Mouse (Mus musculus) left cerebral cortex, adult 8-10 months (tissue): ENCODE results near the gene Prlh. TPM values are rescaled to one million over a fixed set of nuclear protein-coding genes. Genes with fewer than 3 reads are reported as not detected.

Experiments
- DNase-seq, 2 experiments: peaks; one replicate each; pipeline ENCODE4 v3.0.0; 2022; ENCODE audit warnings: low spot score in 2 of 2
- total RNA-seq, 4 experiments: library from RNA; stranded (reverse); gene quantifications; 2 replicates each; pipeline ENCODE4 v1.2.4; 2022

The Prlh gene
- total RNA-seq, 4 experiments from 2014 or later, result not detected

DNA sequence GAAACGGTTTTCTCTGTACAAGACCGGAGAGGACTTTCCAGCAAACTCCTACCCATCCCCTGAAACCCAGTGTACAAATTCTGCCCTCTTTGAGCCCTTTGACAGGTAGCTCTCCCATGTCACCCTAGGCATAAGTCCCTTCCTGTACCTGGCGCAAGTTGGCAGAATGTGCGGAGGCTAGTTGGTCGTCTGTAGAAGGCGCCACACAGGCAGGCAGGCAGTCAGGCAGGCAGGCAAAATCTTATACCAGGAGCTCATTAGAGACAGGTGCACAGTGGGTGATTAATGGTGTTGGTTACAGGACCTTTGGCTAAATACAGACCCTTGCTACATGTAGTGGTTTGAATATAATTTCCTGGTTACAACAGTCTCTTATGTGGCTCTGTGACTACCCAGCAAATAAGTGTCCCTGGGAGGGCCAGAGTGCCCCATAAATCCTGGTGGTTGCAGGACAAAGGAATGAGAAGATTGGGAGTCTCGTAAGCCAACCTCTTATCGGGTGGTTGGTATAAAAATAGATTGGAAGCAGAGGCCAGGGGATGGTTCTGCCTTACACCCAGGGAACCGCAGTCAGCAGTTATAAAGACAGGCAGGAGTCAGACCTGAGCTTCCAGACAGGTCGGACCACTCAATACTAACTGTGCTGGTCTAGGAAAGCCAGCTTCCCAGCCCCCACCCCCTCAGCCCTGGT, 47.1 kb downstream of the Prlh start:
- DNase-seq, result no peak

DNA sequence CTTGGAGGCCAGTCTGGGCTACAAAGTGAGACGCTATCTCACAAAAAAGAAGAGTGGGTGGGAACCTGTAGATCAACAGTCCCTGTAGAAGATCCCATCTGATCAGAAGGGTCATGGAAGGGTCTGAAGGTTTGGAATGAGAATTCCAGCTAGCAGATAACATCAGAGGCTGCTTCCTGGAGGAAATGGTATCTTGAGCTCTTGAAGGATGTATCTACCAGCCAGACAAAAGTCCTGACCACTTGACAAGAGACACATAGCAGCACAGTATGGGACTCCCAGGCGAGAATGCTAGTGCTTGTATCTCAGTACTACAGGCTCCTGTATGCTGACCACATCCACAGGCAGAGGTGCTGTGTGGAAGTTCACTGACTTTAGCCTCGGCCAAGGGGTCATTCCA, 48.2 kb downstream of the Prlh start:
- no peak for DNase-seq

DNA sequence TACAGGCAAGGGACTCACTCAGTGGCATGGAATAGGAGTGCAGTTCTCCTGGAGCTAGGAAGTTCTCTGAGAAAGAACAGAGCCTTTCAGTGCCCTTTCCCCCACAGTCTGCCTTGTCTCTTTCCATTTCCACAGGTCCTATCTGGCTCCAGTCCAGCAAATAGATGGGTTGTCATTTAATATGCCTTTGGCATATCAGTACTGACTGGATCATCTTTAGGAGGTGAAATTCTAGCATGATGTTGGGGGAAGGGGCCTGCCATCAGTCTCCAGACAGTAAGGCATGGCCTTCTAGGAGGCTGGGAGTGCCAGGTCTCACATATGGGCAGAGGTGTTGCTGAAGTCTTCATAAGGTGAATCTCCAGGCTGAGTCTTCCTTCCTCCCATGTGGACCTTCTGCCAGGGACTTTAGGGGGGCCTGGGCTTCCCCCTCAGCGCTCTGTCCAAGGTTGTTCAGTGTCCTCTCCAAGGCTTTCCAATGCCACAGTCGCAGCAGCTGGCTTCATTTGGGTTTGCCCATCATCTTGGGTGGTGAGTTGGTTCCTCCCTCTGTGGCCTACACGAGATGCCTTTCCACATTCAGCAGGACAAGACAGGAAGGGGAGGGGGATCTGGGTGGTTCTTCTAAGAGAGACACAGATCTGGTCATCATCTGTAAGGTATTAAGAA, 49.1 kb downstream of the Prlh start:
- no peak for DNase-seq

DNA sequence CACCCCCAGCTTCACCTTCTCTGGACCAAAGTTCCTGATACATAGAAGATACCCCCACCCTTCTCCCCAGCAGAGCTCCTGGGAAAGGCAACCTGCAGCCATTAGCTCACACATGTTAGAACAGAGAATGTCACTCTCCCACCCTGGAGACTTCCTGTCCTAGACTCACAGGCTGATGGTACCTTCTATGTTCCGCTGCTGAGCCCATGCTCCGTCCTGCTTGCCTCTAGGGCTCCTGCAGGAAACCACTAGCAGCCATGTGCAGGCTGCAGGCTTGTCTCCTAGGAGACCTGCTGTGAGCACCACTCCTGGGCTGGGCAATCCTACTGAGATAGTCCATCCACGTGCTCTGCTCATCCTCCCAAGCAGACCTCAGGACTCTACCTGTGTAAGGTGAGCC, 49.7 kb downstream of the Prlh start:
- DNase-seq, result no peak

Other genes with a start within 250 kb of the Prlh start
- 1 to 10 TPM; 5.9 to 9.2 (median 7.0) TPM for gene Col6a3, start 109.1 kb upstream of the Prlh start, total RNA-seq
- 1 to 10 TPM; 1.8 to 4.0 (median 2.7) TPM for gene Mlph, start 38.0 kb upstream of the Prlh start, total RNA-seq
- gene Rab17, start 16.6 kb downstream of the Prlh start, total RNA-seq, result under 1 TPM in 1 of 4 experiments, not detected in 3; 0.59 TPM
- 10 to 100 TPM; 56.4 to 65.5 (median 60.6) TPM for gene Lrrfip1, start 45.6 kb downstream of the Prlh start, total RNA-seq
- gene Rbm44, start 192.0 kb downstream of the Prlh start, total RNA-seq, result not detected
- 10 to 100 TPM; 50.9 to 58.7 (median 52.5) TPM for gene Ramp1, start 226.7 kb downstream of the Prlh start, total RNA-seq